Mouse (Mus musculus): Measurements from ENCODE around the gene Rbm46.

Gene Rbm46

GRCm38 (mm10) chr3:82876372-82876739 lies at the start of gene Rbm46:
Gene Rbm46, minus strand, starts transcription at chr3:82876483.
- DNase-seq (ENCODE audit: low spot score): peak; percentile 61

GRCm38 (mm10) chr3:82915632-82916031 lies 39.3 kb upstream of the Rbm46 start:
- no peak for DNase-seq (ENCODE audit: low spot score)

GRCm38 (mm10) chr3:82908671-82909070 lies 32.4 kb upstream of the Rbm46 start:
- DNase-seq (ENCODE audit: low spot score): no peak

- DNase-seq (ENCODE audit: low spot score): no peak
These were observed 28.1 kb upstream of the Rbm46 start for GRCm38 (mm10) chr3:82904211-82904908.

- DNase-seq (ENCODE audit: low spot score): peak; percentile 2
These were observed 27.4 kb upstream of the Rbm46 start, which contains the start of gene Lrat for GRCm38 (mm10) chr3:82903613-82904205. Gene Lrat, minus strand, starts transcription at chr3:82903973.

GRCm38 (mm10) chr3:82902757-82903612 lies 26.7 kb upstream of the Rbm46 start:
- no peak for DNase-seq (ENCODE audit: low spot score)

GRCm38 (mm10) chr3:82888842-82889241 lies 12.6 kb upstream of the Rbm46 start:
- DNase-seq (ENCODE audit: low spot score): no peak

- DNase-seq (ENCODE audit: low spot score): peak; percentile 18
These were observed 975 bp upstream of the Rbm46 start for GRCm38 (mm10) chr3:82877258-82877657.

GRCm38 (mm10) chr3:82875671-82876371 lies 462 bp downstream of the Rbm46 start:
- no peak for DNase-seq (ENCODE audit: low spot score)

GRCm38 (mm10) chr3:82857414-82858077 lies 18.7 kb downstream of the Rbm46 start:
- DNase-seq (ENCODE audit: low spot score): no peak

GRCm38 (mm10) chr3:82825165-82825564 lies 51.1 kb downstream of the Rbm46 start:
- no peak for DNase-seq (ENCODE audit: low spot score)

- DNase-seq (ENCODE audit: low spot score): no peak
These were observed 64.4 kb downstream of the Rbm46 start for GRCm38 (mm10) chr3:82811851-82812250.

GRCm38 (mm10) chr3:82810334-82811120 lies 65.8 kb downstream of the Rbm46 start:
- no peak for DNase-seq (ENCODE audit: low spot score)

GRCm38 (mm10) chr3:82809769-82810168 lies 66.5 kb downstream of the Rbm46 start:
- DNase-seq (ENCODE audit: low spot score): no peak

- no peak for DNase-seq (ENCODE audit: low spot score)
These were observed 67.9 kb downstream of the Rbm46 start for GRCm38 (mm10) chr3:82808323-82808911.

- DNase-seq (ENCODE audit: low spot score): no peak
These were observed 71.0 kb downstream of the Rbm46 start for GRCm38 (mm10) chr3:82805291-82805690.

- no peak for DNase-seq (ENCODE audit: low spot score)
These were observed 75.8 kb downstream of the Rbm46 start for GRCm38 (mm10) chr3:82800470-82800843.

GRCm38 (mm10) chr3:82799735-82800469 lies 76.4 kb downstream of the Rbm46 start:
- no peak for DNase-seq (ENCODE audit: low spot score)

GRCm38 (mm10) chr3:82793656-82794055 lies 82.6 kb downstream of the Rbm46 start:
- no peak for DNase-seq (ENCODE audit: low spot score)

GRCm38 (mm10) chr3:82791663-82792062 lies 84.6 kb downstream of the Rbm46 start:
- no peak for DNase-seq (ENCODE audit: low spot score)

Measured in ovary, postnatal 14 days (tissue).